Mouse (Mus musculus) heart, adult 2 months (tissue): ENCODE results near the gene Aldh1b1.

Source experiments
- CTCF ChIP-seq: fragments of 200-600 bp; IDR thresholded peaks from 2 replicates; pipeline ENCODE4 v1.8.1; 2022; ENCODE audit warnings: antibody characterized with exemption, mild to moderate bottlenecking, moderate library complexity
- EP300 ChIP-seq: fragments of 200-500 bp; IDR thresholded peaks from 2 replicates; pipeline ENCODE4 v1.6.1; 2011; ENCODE audit warnings: low read depth, low read length, control low read depth; ENCODE audit not compliant: insufficient read depth
- POLR2A ChIP-seq: fragments of 200-500 bp; IDR thresholded peaks from 2 replicates; pipeline ENCODE4 v1.6.1; 2011; ENCODE audit warnings: mild to moderate bottlenecking, low read depth, low read length, control low read depth; ENCODE audit not compliant: insufficient read depth

DNA sequence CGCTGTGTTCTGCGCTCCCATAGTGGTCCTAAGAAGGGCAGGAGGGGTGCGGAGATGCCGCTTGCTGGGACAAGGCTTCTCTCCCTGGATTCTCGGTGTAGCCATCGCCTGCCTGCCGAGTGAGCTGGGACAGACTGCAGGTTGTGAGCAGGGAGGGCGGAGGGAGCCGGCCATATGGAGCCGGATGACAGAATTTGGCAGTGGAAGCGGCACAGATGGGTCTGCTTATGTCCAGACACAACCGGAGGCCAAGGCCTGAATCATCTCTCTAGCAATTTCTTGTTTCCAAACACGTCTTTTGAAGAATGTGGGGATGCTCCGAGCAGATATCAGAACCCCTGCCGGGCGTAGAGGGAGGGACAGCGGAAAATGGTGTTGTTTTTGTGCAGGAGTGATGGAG, 42.9 kb upstream of the Aldh1b1 start:
- TF ChIP-seq CTCF: no peak
- no peak for TF ChIP-seq POLR2A
- TF ChIP-seq EP300: no peak
